Mouse (Mus musculus) ES-E14 (cell line): ENCODE results near the gene Hectd2. TPM values are rescaled to one million over a fixed set of nuclear protein-coding genes. Genes with fewer than 3 reads are reported as not detected.

Experiments used
- DNase-seq: peaks from one replicate; pipeline ENCODE4 v3.0.0-alpha.2; 2013; ENCODE audit warnings: low read depth, low spot score
- H3K27ac ChIP-seq: 2 replicates; pipeline ENCODE4 v1.5.1; 2012; ENCODE audit warnings: low read depth, mild to moderate bottlenecking, low read length, moderate library complexity, mixed read lengths; ENCODE audit not compliant: poor library complexity, insufficient read depth, severe bottlenecking
- H3K36me3 ChIP-seq: 2 replicates; pipeline ENCODE4 v1.6.1; 2012; ENCODE audit warnings: mild to moderate bottlenecking, low read length, moderate library complexity, mixed read lengths; ENCODE audit not compliant: control insufficient read depth, poor library complexity, insufficient read depth, severe bottlenecking
- H3K4me1 ChIP-seq, 2 experiments: fragments of 150-350 bp in 1 of 2; sonication (generic) in 1 of 2; 2 replicates each; pipeline ENCODE4 v1.6.1; 2012; ENCODE audit warnings: low read length in 2 of 2, mild to moderate bottlenecking in 1 of 2, mixed read lengths in 1 of 2; ENCODE audit not compliant: control insufficient read depth in 2 of 2, insufficient read depth in 2 of 2, poor library complexity in 1 of 2
- H3K4me3 ChIP-seq, 2 experiments: fragments of 150-350 bp in 1 of 2; sonication (generic) in 1 of 2; 2 replicates each; pipeline ENCODE4 v1.5.1; 2012; ENCODE audit warnings: low read length in 2 of 2, low read depth in 1 of 2, mild to moderate bottlenecking in 1 of 2, mixed read lengths in 1 of 2; ENCODE audit not compliant: insufficient read depth in 1 of 2, poor library complexity in 1 of 2, severe bottlenecking in 1 of 2
- H3K9ac ChIP-seq: 2 replicates; pipeline ENCODE4 v1.6.1; 2012; ENCODE audit warnings: low read depth, mild to moderate bottlenecking, low read length, mixed read lengths; ENCODE audit not compliant: poor library complexity, insufficient read depth, severe bottlenecking
- H3K9me3 ChIP-seq: fragments of 150-350 bp; sonication (generic); 2 replicates; pipeline ENCODE4 v1.6.1; 2012; ENCODE audit warnings: low read depth, mild to moderate bottlenecking, low read length; ENCODE audit not compliant: control insufficient read depth, insufficient read depth
- CHD2 ChIP-seq: IDR thresholded peaks from 2 replicates; pipeline ENCODE4 v1.6.1; 2014; ENCODE audit warnings: mild to moderate bottlenecking, low read depth, low read length, inconsistent platforms
- HCFC1 ChIP-seq: IDR thresholded peaks from 2 replicates; pipeline ENCODE4 v1.6.1; 2012; ENCODE audit warnings: low read length, inconsistent platforms, borderline replicate concordance; ENCODE audit not compliant: insufficient read depth
- MAFK ChIP-seq: IDR thresholded peaks from 2 replicates; pipeline ENCODE4 v1.6.1; 2014; ENCODE audit warnings: mild to moderate bottlenecking, low read depth, low read length, inconsistent platforms; ENCODE audit not compliant: insufficient read depth
- ZC3H11A ChIP-seq: IDR thresholded peaks from 2 replicates; pipeline ENCODE4 v1.6.1; 2012; ENCODE audit warnings: low read depth, mild to moderate bottlenecking, inconsistent platforms, low read length, borderline replicate concordance
- ZNF384 ChIP-seq: IDR thresholded peaks from 2 replicates; pipeline ENCODE4 v1.6.1; 2012; ENCODE audit warnings: low read depth, low read length, inconsistent platforms
- in situ Hi-C, 2 experiments: fragments of 600-800 bp; cut with MboI; formaldehyde crosslinking; loops; one replicate each; pipeline ENCODE4 v1.15.1; 2025; ENCODE audit warnings: low sequenced_read_pairs in 2 of 2, inconsistent platforms in 1 of 2; ENCODE audit not compliant: unreplicated experiment in 2 of 2
- total RNA-seq: library from RNA; depleted of rRNA; stranded (reverse); fragments of 300-350 nt; gene quantifications from 2 replicates; pipeline ENCODE4 v1.2.3, GENCODE M21; 2012

The Hectd2 gene
- total RNA-seq, 1 experiment: 2.3 TPM

- TF ChIP-seq ZC3H11A (no peak), HCFC1 (no peak), CHD2 (no peak), ZNF384 (no peak), MAFK (no peak)
- Histone ChIP-seq H3K27ac (no peak overlapping the region), H3K9me3 (no peaks in the 10 kb centered on the region), H3K4me1 (no peaks in the 10 kb centered on the region), H3K36me3 (no peaks in the 10 kb centered on the region), H3K4me3 (no peak overlapping the region), H3K9ac (no peak overlapping the region)
- no peak for DNase-seq
- in situ Hi-C loops: no loop called here
Measured at GRCm38 (mm10) chr19:36645308-36645889, 91.0 kb downstream of the Hectd2 start.

DNA sequence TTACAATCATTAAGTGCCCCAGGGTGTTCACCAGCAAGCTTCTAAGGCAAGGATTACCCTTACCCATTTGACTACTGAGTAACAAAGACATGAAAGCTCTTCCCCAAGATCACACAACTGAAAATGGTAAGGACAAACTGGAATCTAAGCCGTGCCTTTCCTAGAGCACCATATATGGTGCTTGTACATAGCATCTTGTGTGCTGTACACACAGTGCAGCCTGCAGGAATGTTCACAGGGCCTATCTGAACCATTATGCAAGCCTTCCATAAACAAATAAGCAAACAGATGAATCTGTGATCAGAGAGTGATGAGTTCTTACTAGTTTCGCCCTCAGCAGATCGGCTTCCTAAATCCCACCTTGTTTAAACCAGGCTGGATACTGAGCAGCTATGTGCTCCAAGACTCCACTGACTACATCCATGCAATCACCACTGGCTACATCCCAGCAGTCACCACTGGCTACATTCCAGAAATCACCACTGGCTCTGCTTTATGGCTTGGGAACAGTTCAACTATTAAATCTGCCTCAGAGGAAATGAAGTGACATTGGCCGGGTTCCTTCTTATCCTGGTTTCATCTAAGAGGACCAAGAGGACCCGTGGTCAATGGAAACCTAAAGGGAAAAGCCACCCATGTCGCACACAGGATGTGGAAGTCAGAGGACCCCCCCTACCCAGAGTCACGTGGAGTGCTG, 91.8 kb downstream of the Hectd2 start:
- Histone ChIP-seq H3K4me1 (no peaks in the 10 kb centered on the region), H3K4me3 (no peak overlapping the region), H3K27ac (no peak overlapping the region), H3K9ac (no peak overlapping the region), H3K36me3 (no peaks in the 10 kb centered on the region), H3K9me3 (no peaks in the 10 kb centered on the region)
- no peak for DNase-seq
- no peak for TF ChIP-seq ZNF384
- TF ChIP-seq CHD2: no peak
- no peak for TF ChIP-seq MAFK
- TF ChIP-seq ZC3H11A: no peak
- TF ChIP-seq HCFC1: no peak
- in situ Hi-C loops: no loop called here

DNA sequence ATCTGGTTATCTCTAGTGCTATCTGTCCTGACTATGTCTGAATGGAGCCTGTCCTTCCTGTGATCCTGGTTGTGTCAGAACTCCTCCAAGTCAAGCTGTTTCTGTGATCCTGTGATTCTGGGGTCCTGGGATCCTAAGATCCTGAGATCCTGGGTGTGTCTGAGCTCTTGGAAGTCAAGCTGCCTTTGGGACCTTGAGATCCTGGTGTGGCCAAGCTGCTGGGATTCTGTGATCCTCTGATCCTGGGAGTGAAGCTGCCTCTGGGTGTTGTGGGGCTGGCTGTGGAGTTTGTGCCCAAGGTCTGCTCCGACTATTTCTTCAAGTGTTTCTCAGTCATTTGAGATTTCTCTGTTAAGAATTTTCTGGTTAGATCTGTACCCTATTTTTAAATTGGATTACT, 98.2 kb downstream of the Hectd2 start:
- Histone ChIP-seq H3K9me3 (no peaks in the 10 kb centered on the region), H3K4me1 (no peaks in the 10 kb centered on the region), H3K27ac (no peak overlapping the region), H3K4me3 (no peak overlapping the region), H3K36me3 (no peaks in the 10 kb centered on the region), H3K9ac (no peak overlapping the region)
- TF ChIP-seq ZNF384 (no peak), CHD2 (no peak), MAFK (no peak), HCFC1 (no peak), ZC3H11A (no peak)
- in situ Hi-C loops: no loop called here
- no peak for DNase-seq

- no peak overlapping the region for H3K27ac ChIP-seq
- in situ Hi-C loops: no loop called here
Measured at GRCm38 (mm10) chr19:36662734-36663133, 108.3 kb downstream of the Hectd2 start.

More at GRCm38 (mm10) chr19:36662734-36663133, 108.3 kb downstream of the Hectd2 start:
- no peak overlapping the region for H3K9ac ChIP-seq
- H3K4me3 ChIP-seq: no peak overlapping the region
- no peaks in the 10 kb centered on the region for H3K9me3 ChIP-seq
- DNase-seq: no peak
- H3K36me3 ChIP-seq: no peaks in the 10 kb centered on the region
- no peaks in the 10 kb centered on the region for H3K4me1 ChIP-seq
- TF ChIP-seq CHD2 (no peak), HCFC1 (no peak), ZC3H11A (no peak), MAFK (no peak), ZNF384 (no peak)
